8 mouse cellular contexts compared by ENCODE assay signal in the genomic region with DNA sequence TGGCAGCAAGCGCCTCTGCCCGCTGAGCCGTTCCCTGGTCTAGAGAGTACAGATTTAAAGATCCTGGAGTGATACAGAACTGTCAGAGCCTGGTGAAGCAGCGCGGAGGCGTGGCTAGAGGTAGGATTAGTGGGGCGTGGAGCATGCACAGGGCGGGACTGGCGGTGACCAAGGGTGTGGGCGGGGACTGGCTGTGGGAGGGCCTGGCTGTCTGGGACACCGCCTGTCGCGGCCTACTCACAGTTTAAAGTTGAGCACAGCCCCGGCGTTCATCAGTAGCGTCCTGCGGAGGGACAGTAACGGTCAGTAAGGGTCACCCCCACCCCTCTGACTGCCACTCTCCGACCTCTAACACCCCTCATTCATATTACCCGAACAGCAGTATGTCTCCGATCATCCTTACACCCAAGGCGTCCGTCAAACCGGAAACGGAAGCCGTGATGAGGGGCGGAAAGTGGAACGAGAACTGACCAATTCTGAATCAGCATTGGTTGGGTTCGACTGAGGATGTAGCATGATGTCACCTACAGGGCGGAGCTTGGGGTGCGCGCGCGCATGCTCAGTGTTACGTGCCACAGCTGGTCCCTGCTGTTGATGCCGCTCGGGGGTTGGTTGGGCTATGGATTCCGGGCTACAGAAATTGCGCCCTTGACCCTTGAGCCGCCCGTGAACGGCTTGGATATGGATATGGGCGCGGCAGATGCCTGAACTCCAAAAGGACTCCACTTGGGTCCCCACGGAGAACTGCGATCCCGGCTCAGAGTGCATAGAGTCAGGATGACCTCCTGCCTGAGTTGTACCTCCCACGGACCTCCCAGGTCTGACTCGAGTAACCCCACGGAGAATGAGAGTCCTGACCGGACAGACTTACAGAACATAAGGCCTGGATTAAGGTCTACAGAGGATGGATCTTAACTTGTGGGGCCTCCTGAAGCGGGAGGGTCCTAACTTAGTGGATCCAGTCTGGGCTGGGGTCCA. TPM values are rescaled to one million over a fixed set of nuclear protein-coding genes. Genes with fewer than 3 reads are reported as not detected.
DNase-seq lines count a peak whose midpoint lies in the region; ATAC-seq lines count a peak whose summit lies in the region.

Smim7 (minus strand) TSS at position 456 of the 978 bp plus-strand sequence.

- DNase-seq in MEL-GATA-1-ER (ENCODE audit: extremely low read depth, low read depth) = peak; percentile 96
- peak; percentile 98 for DNase-seq in cerebellum, adult 8-10 months
- DNase-seq in forelimb bud, embryonic 11.5 days (ENCODE audit: low read depth, low spot score) = peak; percentile 97
- DNase-seq in layer of hippocampus, adult 9-10 months (ENCODE audit: low spot score) = peak; percentile 96
- peak; percentile 94 for DNase-seq in ovary, postnatal 10 days (ENCODE audit: low spot score)
- DNase-seq in thymus, postnatal 10 days (ENCODE audit: low spot score in 2 of 2) = peak; percentile 96 to 97

- H3K27ac ChIP-seq in lung, embryonic 16.5 days (ENCODE audit: low read length) = peak within 1 kb of the TSS; percentile 97

- peak within 1 kb of the TSS; percentile 82 for H3K9ac ChIP-seq in lung, embryonic 16.5 days (ENCODE audit: low read length)

- peaks cover 21% of the 10 kb centered on the region for H3K36me3 ChIP-seq in lung, embryonic 16.5 days (ENCODE audit: control insufficient read depth, insufficient read depth, low read length)

- H3K4me2 ChIP-seq in lung, embryonic 16.5 days (ENCODE audit: low read depth, low read length) = peak within 1 kb of the TSS; percentile 97

- no peaks in the 10 kb centered on the region for H3K27me3 ChIP-seq in lung, embryonic 16.5 days (ENCODE audit: control insufficient read depth, insufficient read depth, low read depth, low read length)

- under 1% methylated on average over 51 of the region's 52 CpGs for WGBS in lung, embryonic 16.5 days

- peak within 1 kb of the TSS; percentile 62 for H3K4me3 ChIP-seq in lung, embryonic 16.5 days (ENCODE audit: low read length)

- H3K9me3 ChIP-seq in lung, embryonic 16.5 days (ENCODE audit: control insufficient read depth, low read length) = no peaks in the 10 kb centered on the region

- H3K4me1 ChIP-seq in lung, embryonic 16.5 days (replicated peaks; ENCODE audit: control insufficient read depth, insufficient read depth, low read length) = peaks cover 20% of the 10 kb centered on the region

- peak; percentile 93 to 94 for ATAC-seq in hematopoietic stem cell, adult 5-6 weeks (replicated peaks in 1 of 2; ENCODE audit: insufficient read depth in 1 of 2, low FRiP score in 2 of 2, low TSS enrichment in 1 of 2, low read depth in 1 of 2, poor library complexity in 2 of 2, severe bottlenecking in 2 of 2)
- ATAC-seq in lung, embryonic 16.5 days (ENCODE audit: low read depth) = peak; percentile 96

RNA-seq across cellular contexts. Expression of gene Smim7, which starts in this region (rescaled TPM):
- total RNA-seq in hematopoietic stem cell, adult 5-6 weeks (2017) = 57.9 and 91.8 TPM in 2 replicates
- 112 and 120 TPM in 2 replicates for polyA plus RNA-seq in lung, embryonic 16.5 days (2015; fragmentation: Nextera tagmentation; extraction: Ambion mirVana)

Comparison
In these comparisons a context has a peak if more than half of its experiments do, and no peak if none do; other contexts are left out.
1. Peak in every context shown above with its lines: DNase-seq, ATAC-seq, H3K4me3 ChIP-seq and H3K27ac ChIP-seq.